Mouse (Mus musculus) monocyte, adult 5-6 weeks (primary cell): ENCODE measurements around the gene Gm49486. TPM values are rescaled to one million over a fixed set of nuclear protein-coding genes. Genes with fewer than 3 reads are reported as not detected.
"Not testable (repeated sequence)": the region's sequence is repeated elsewhere in the genome, so short reads cannot be mapped to it uniquely, and the experiment has no call there.

ENCODE experiments used
- ATAC-seq: fragments of 153-309, 156-312 bp; replicated peaks from 2 replicates; pipeline ENCODE4 v1.8.0; 2017; ENCODE audit warnings: mild to moderate bottlenecking; ENCODE audit not compliant: low TSS enrichment, insufficient number of reproducible peaks, severe bottlenecking, poor library complexity, low FRiP score
- total RNA-seq: library from RNA; stranded (forward); fragments of 200-1000, 200-491, 200-594 nt; gene quantifications from 3 replicates; pipeline ENCODE4 v1.2.3, GENCODE M21; 2017

The Gm49486 gene
- total RNA-seq, 1 experiment from 2014 or later: not detected

- ATAC-seq: no peak
These were observed 9.6 kb upstream of the Gm49486 start for GRCm38 (mm10) chr15:79219572-79219971.

GRCm38 (mm10) chr15:79223641-79224040 is 5.5 kb upstream of the Gm49486 start:
- no peak for ATAC-seq

- peak; percentile 87 for ATAC-seq
These were observed 4.5 kb upstream of the Gm49486 start for GRCm38 (mm10) chr15:79224685-79225084.

GRCm38 (mm10) chr15:79225780-79226179 is 3.4 kb upstream of the Gm49486 start:
- ATAC-seq: not testable (repeated sequence)

GRCm38 (mm10) chr15:79235268-79235667 is 6.1 kb downstream of the Gm49486 start:
- no peak for ATAC-seq

- no peak for ATAC-seq
These were observed 8.8 kb downstream of the Gm49486 start for GRCm38 (mm10) chr15:79238036-79238435.

GRCm38 (mm10) chr15:79242574-79243233 is 13.5 kb downstream of the Gm49486 start:
- no peak for ATAC-seq

- peak; percentile 95 for ATAC-seq
These were observed 14.2 kb downstream of the Gm49486 start for GRCm38 (mm10) chr15:79243234-79244042.

GRCm38 (mm10) chr15:79244071-79244893 is 15.1 kb downstream of the Gm49486 start:
- ATAC-seq: no peak

GRCm38 (mm10) chr15:79245321-79245720 is 16.1 kb downstream of the Gm49486 start:
- ATAC-seq: no peak

GRCm38 (mm10) chr15:79250236-79250635 is 21.0 kb downstream of the Gm49486 start:
- ATAC-seq: no peak

- ATAC-seq: no peak
These were observed 22.0 kb downstream of the Gm49486 start for GRCm38 (mm10) chr15:79251168-79251567.

GRCm38 (mm10) chr15:79251781-79252491 is 22.7 kb downstream of the Gm49486 start:
- no peak for ATAC-seq

GRCm38 (mm10) chr15:79252580-79252979 is 23.4 kb downstream of the Gm49486 start:
- no peak for ATAC-seq

GRCm38 (mm10) chr15:79254661-79255060 is 25.5 kb downstream of the Gm49486 start, which contains the start of gene Slc16a8:
TSS of gene Slc16a8 (minus strand) at chr15:79254761.
- no peak for ATAC-seq

GRCm38 (mm10) chr15:79258521-79258920 is 29.3 kb downstream of the Gm49486 start:
- no peak for ATAC-seq

- ATAC-seq: no peak
These were observed 32.0 kb downstream of the Gm49486 start for GRCm38 (mm10) chr15:79261095-79261725.

GRCm38 (mm10) chr15:79261757-79262156 is 32.6 kb downstream of the Gm49486 start:
- no peak for ATAC-seq
